Mouse (Mus musculus) intestine, embryonic 16.5 days (tissue): ENCODE results near the gene Cxcl9. TPM values are rescaled to one million over a fixed set of nuclear protein-coding genes. Genes with fewer than 3 reads are reported as not detected.

Experiments used
- ATAC-seq: fragments of 200-750 bp; cut with Nextera tagmentation; 2 replicates; pipeline ENCODE4 v1.8.0; 2017; ENCODE audit warnings: moderate TSS enrichment, moderate library complexity
- H3K27ac ChIP-seq: fragments of 300-500 bp; sonication (generic); 2 replicates; pipeline ENCODE4 v1.5.1; 2014; ENCODE audit warnings: mild to moderate bottlenecking, low read length
- H3K27me3 ChIP-seq: fragments of 300-500 bp; sonication (generic); replicated peaks from 2 replicates; pipeline ENCODE4 v1.6.1; 2014; ENCODE audit warnings: low read length, control low read depth, mixed read lengths; ENCODE audit not compliant: control insufficient read depth, insufficient read depth
- H3K36me3 ChIP-seq: fragments of 300-500 bp; sonication (generic); 2 replicates; pipeline ENCODE4 v1.6.1; 2014; ENCODE audit warnings: low read length, control low read depth; ENCODE audit not compliant: control insufficient read depth, insufficient read depth
- H3K4me1 ChIP-seq: fragments of 300-500 bp; sonication (generic); 2 replicates; pipeline ENCODE4 v1.6.1; 2014; ENCODE audit warnings: low read length, control low read depth, mixed read lengths; ENCODE audit not compliant: control insufficient read depth, insufficient read depth
- H3K4me2 ChIP-seq: fragments of 300-500 bp; sonication (generic); 2 replicates; pipeline ENCODE4 v1.6.1; 2014; ENCODE audit warnings: low read depth, low read length, control low read depth
- H3K4me3 ChIP-seq: fragments of 300-500 bp; sonication (generic); 2 replicates; pipeline ENCODE4 v1.5.1; 2014; ENCODE audit warnings: mild to moderate bottlenecking, low read length
- H3K9ac ChIP-seq: fragments of 300-500 bp; sonication (generic); 2 replicates; pipeline ENCODE4 v1.6.1; 2014; ENCODE audit warnings: low read depth, low read length
- H3K9me3 ChIP-seq: fragments of 300-500 bp; sonication (generic); 2 replicates; pipeline ENCODE4 v1.6.1; 2016; ENCODE audit warnings: low read length, control low read depth; ENCODE audit not compliant: control insufficient read depth
- WGBS: fragments of 180-500 bp; shearing (Covaris S2); extraction: QIAGEN DNeasy Blood & Tissue Kit; methylation state at CpG from one replicate; pipeline ENCODE4 v1.1.7; 2014; 5-methylcytosine and 5-hydroxymethylcytosine counted together
- polyA plus RNA-seq: library from polyadenylated mRNA; unstranded; fragments of >200 nt; fragmentation: Nextera tagmentation; extraction: Ambion mirVana; gene quantifications from 2 replicates; pipeline ENCODE4 v1.2.1, GENCODE M21; 2015

Gene Cxcl9
- polyA plus RNA-seq, 1 experiment from 2014 or later = not detected

DNA sequence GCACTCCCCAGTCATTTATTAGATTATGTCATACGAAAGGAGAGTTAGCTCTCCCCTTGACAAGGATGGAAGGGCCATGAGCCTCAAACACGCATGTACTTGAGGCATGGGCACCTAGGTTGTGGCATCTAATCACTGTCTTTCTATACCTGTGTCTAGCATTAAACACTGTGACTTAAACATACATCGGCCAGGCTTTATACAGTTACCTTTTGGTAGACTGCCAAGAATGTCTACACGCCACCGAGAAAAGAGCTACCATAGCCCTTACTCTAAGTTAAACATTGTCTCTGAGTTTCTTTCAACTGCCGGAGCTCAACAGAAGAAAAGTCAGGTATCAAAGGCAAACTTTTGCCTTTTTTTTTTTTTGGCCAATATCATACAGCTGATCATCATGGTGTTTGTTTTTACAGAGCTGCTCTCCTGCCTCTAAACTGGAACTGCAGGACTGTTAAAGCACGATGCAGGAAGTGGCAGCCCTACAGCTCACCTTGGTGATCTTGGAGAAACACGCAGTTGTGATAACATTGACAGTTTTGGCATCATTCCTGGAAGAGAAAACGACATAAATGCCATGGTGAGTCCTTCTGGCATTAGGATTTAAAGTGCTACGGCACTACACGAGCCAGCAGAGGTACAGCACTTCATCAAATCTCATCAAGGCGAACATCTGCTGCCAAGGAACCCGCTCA, 25.6 kb downstream of the Cxcl9 start:
- H3K4me3 ChIP-seq = no peak overlapping the region
- no peaks in the 10 kb centered on the region for H3K4me1 ChIP-seq
- WGBS = 86% methylated on average over 13 of the region's 13 CpGs
- H3K9me3 ChIP-seq = no peaks in the 10 kb centered on the region
- H3K27ac ChIP-seq = no peak overlapping the region
- peaks cover 37% of the 10 kb centered on the region for H3K36me3 ChIP-seq
- no peak overlapping the region for H3K9ac ChIP-seq
- no peaks in the 10 kb centered on the region for H3K27me3 ChIP-seq
- no peak for ATAC-seq
- no peak overlapping the region for H3K4me2 ChIP-seq

DNA sequence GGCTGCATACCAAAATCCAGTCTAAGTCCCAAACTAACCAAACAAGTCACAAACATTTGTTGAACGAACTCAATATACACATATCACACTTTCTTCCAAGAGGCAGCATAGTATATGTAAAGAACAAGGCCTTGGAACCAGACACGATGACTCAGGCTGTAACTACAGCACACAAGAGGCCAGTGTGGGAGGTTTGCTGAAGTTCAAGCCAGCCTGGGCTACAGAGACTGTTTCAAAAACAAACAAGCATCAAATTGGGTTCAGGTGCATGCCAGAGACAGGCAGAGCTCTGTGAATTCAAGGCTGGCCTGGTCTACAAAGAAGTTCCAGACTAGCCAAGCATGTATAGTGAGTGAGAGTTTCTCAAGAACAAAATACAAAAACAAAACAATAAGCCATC, 33.4 kb downstream of the Cxcl9 start:
- Histone ChIP-seq H3K36me3 (peaks cover 16% of the 10 kb centered on the region), H3K4me3 (no peak overlapping the region), H3K9ac (no peak overlapping the region), H3K9me3 (no peaks in the 10 kb centered on the region), H3K4me2 (no peak overlapping the region), H3K4me1 (peaks cover 7% of the 10 kb centered on the region; the same call in 1 of the 2 replicates), H3K27ac (no peak overlapping the region; the same call in 1 of the 2 replicates), H3K27me3 (no peaks in the 10 kb centered on the region)
- ATAC-seq = no peak
- 87% methylated on average over 2 of the region's 2 CpGs for WGBS

- H3K9me3 ChIP-seq = no peaks in the 10 kb centered on the region
- peaks cover 7% of the 10 kb centered on the region; the same call in 1 of the 2 replicates for H3K4me1 ChIP-seq
- WGBS = 60% methylated on average over 6 of the region's 6 CpGs
- no peak overlapping the region for H3K4me3 ChIP-seq
- no peaks in the 10 kb centered on the region for H3K27me3 ChIP-seq
- peak overlapping the region; percentile 4; the same call in 1 of the 2 replicates for H3K4me2 ChIP-seq
- H3K9ac ChIP-seq = peak overlapping the region; percentile 21; the same call in 1 of the 2 replicates
- H3K27ac ChIP-seq = peak overlapping the region; percentile 87
- ATAC-seq = peak; percentile 95
- peaks cover 11% of the 10 kb centered on the region for H3K36me3 ChIP-seq
Measured at GRCm38 (mm10) chr5:92291652-92292414, 36.0 kb downstream of the Cxcl9 start.

- no peaks in the 10 kb centered on the region for H3K27me3 ChIP-seq
- no peak overlapping the region for H3K4me2 ChIP-seq
- no peaks in the 10 kb centered on the region for H3K9me3 ChIP-seq
- H3K4me1 ChIP-seq = peaks cover 10% of the 10 kb centered on the region
- H3K27ac ChIP-seq = no peak overlapping the region
- 81% methylated on average over 6 of the region's 6 CpGs for WGBS
- ATAC-seq = no peak
- no peak overlapping the region for H3K4me3 ChIP-seq
- H3K9ac ChIP-seq = no peak overlapping the region
- H3K36me3 ChIP-seq = peaks cover 14% of the 10 kb centered on the region
Measured at GRCm38 (mm10) chr5:92287840-92288239, 40.0 kb downstream of the Cxcl9 start.

- H3K4me2 ChIP-seq = peak overlapping the region; percentile 22; the same call in 1 of the 2 replicates
- no peaks in the 10 kb centered on the region for H3K27me3 ChIP-seq
- H3K9me3 ChIP-seq = no peaks in the 10 kb centered on the region
- no peak overlapping the region for H3K4me3 ChIP-seq
- WGBS = 34% methylated on average over 3 of the region's 3 CpGs
- H3K27ac ChIP-seq = peak overlapping the region; percentile 79
- H3K9ac ChIP-seq = no peak overlapping the region
- H3K36me3 ChIP-seq = peaks cover 3% of the 10 kb centered on the region; the same call in 1 of the 2 replicates
- H3K4me1 ChIP-seq = peaks cover 18% of the 10 kb centered on the region
- ATAC-seq = peak; percentile 66
Measured at GRCm38 (mm10) chr5:92283107-92283506, 44.8 kb downstream of the Cxcl9 start.

GRCm38 (mm10) chr5:92282571-92282970, 45.3 kb downstream of the Cxcl9 start:
- 78% methylated on average over 4 of the region's 4 CpGs for WGBS
- peak overlapping the region; percentile 79 for H3K27ac ChIP-seq

GRCm38 (mm10) chr5:92278942-92279537, 48.8 kb downstream of the Cxcl9 start:
- no peak overlapping the region for H3K9ac ChIP-seq
- H3K9me3 ChIP-seq = no peaks in the 10 kb centered on the region
- H3K27ac ChIP-seq = no peak overlapping the region
- peaks cover 18% of the 10 kb centered on the region for H3K4me1 ChIP-seq
- WGBS = 82% methylated on average over 10 of the region's 10 CpGs
- no peak for ATAC-seq
- no peak overlapping the region for H3K4me2 ChIP-seq
- H3K36me3 ChIP-seq = no peaks in the 10 kb centered on the region
- H3K27me3 ChIP-seq = no peaks in the 10 kb centered on the region
- no peak overlapping the region for H3K4me3 ChIP-seq

More at GRCm38 (mm10) chr5:92282571-92282970, 45.3 kb downstream of the Cxcl9 start:
- Histone ChIP-seq H3K4me2 (no peak overlapping the region; the same call in 1 of the 2 replicates), H3K4me1 (peaks cover 18% of the 10 kb centered on the region), H3K27me3 (no peaks in the 10 kb centered on the region), H3K4me3 (no peak overlapping the region), H3K9ac (no peak overlapping the region), H3K36me3 (peaks cover 3% of the 10 kb centered on the region; the same call in 1 of the 2 replicates), H3K9me3 (no peaks in the 10 kb centered on the region)
- ATAC-seq = no peak

- no peaks in the 10 kb centered on the region for H3K9me3 ChIP-seq
- 2% methylated on average over 54 of the region's 54 CpGs for WGBS
- H3K27ac ChIP-seq = peak within 1 kb of the TSS; percentile 82
- H3K4me1 ChIP-seq = peaks cover 11% of the 10 kb centered on the region
- H3K9ac ChIP-seq = peak within 1 kb of the TSS; percentile 74
- peak within 1 kb of the TSS; percentile 85 for H3K4me2 ChIP-seq
- peak within 1 kb of the TSS; percentile 74 for H3K4me3 ChIP-seq
- H3K27me3 ChIP-seq = no peaks in the 10 kb centered on the region
- peak; percentile 98 for ATAC-seq
- no peaks in the 10 kb centered on the region for H3K36me3 ChIP-seq
Measured at GRCm38 (mm10) chr5:92277437-92278394, 50.2 kb downstream of the Cxcl9 start, which contains the start of gene Naaa. Gene Naaa, minus strand, starts transcription at chr5:92278170.
